Mouse (Mus musculus): ENCODE measurements around the gene Atxn1. TPM values are rescaled to one million over a fixed set of nuclear protein-coding genes. Genes with fewer than 3 reads are reported as not detected.

Gene Atxn1
- total RNA-seq (2015; ENCODE audit: low replicate concordance) (under 0.01 and 2.9 TPM in 2 replicates), total RNA-seq (2017; ENCODE audit: low replicate concordance) (2.2 and 2.4 TPM in 2 replicates)

GRCm38 (mm10) chr13:45964853-45965593 lies at the start of gene Atxn1:
TSS of gene Atxn1 (minus strand) at chr13:45965008.
- ATAC-seq (replicated peaks; ENCODE audit: low FRiP score, poor library complexity, severe bottlenecking): peak; percentile 65

DNA sequence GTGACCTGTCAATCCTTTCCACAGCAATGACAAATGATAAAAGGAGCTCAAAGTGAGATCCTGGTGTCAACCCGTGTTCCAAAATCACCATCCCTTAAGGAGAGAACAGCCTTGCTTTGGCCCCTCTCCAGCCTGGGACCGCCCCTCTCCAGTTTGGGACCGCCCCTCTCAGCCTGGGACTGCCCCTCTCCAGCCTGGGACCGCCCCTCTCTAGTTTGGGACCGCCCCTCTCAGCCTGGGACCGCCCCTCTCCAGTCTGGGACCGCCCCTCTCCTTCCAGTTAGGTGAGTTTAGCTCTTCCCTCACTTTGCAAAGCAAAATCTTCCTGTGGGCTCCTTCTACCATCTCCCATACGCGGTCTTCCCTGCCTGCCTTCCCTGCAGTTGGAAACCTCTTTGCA lies 46.4 kb upstream of the Atxn1 start:
- no peak for ATAC-seq (replicated peaks; ENCODE audit: low FRiP score, poor library complexity, severe bottlenecking)

GRCm38 (mm10) chr13:46010075-46010474 lies 45.3 kb upstream of the Atxn1 start:
- ATAC-seq (replicated peaks; ENCODE audit: low FRiP score, poor library complexity, severe bottlenecking): no peak

DNA sequence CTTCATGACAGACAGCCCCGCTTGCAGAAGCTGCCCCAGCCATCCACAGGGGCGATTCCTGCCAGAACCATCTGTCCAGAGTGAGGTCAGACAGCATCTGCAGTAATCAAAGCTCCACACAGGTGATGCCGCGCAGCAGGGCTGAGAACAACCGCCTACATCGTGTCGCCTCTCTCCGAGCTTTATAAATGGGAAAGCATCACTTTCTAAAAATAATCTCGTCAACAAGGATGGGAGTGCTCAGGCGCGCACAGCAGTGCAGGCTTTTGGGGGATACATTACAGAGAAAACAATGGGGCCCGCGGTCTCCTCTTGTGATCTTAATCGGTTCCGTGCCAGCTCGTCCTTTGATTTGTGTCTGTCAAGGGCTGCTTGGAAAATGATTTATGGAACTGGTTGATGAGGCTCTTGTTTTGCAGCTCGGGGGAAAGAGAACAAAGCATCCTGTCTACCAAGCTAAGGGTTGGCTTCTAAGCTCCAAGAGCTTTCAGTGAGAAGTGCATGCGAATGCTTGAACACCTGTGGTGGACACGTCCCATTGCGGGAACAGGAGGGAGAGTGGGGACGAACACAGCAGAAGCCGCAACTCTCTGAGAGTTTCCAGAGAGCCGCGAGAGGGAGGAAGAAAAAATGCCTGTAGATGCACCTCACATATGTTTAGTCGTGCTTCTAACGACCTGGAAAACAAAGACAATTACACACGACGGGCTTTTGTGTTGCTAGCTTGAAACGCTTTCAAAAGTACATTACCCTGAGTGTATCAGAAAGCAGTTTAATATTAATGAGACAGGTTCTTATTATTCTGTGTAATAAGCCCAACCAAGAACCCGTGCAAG lies 44.2 kb upstream of the Atxn1 start:
- no peak for ATAC-seq (replicated peaks; ENCODE audit: low FRiP score, poor library complexity, severe bottlenecking)

- no peak for ATAC-seq (replicated peaks; ENCODE audit: low FRiP score, poor library complexity, severe bottlenecking)
These were observed 41.6 kb upstream of the Atxn1 start for GRCm38 (mm10) chr13:46006211-46007102.

GRCm38 (mm10) chr13:46005656-46006055 lies 40.8 kb upstream of the Atxn1 start:
- no peak for ATAC-seq (replicated peaks; ENCODE audit: low FRiP score, poor library complexity, severe bottlenecking)

GRCm38 (mm10) chr13:46001356-46001755 lies 36.5 kb upstream of the Atxn1 start:
- no peak for ATAC-seq (replicated peaks; ENCODE audit: low FRiP score, poor library complexity, severe bottlenecking)

DNA sequence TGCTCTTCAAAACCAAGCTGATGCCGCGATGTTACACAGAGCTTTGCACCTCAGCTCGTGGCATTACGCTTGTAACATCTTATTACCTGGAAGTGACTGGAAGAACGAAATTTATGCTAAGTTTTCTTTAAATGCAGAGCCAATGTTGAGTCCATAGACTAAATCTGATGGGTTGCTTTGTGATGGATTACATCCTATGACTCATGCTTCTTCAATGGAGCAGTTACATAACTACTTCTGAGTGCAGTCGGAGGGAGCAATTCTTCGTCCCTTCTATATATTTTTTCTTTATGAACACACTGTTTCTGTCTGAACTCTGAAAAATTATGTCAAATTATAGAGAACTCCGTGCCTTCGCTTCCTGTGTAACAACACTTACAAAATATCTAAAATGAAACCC lies 28.1 kb upstream of the Atxn1 start:
- ATAC-seq (replicated peaks; ENCODE audit: low FRiP score, poor library complexity, severe bottlenecking): no peak

- no peak for ATAC-seq (replicated peaks; ENCODE audit: low FRiP score, poor library complexity, severe bottlenecking)
These were observed 25.7 kb upstream of the Atxn1 start for GRCm38 (mm10) chr13:45990486-45990885.

DNA sequence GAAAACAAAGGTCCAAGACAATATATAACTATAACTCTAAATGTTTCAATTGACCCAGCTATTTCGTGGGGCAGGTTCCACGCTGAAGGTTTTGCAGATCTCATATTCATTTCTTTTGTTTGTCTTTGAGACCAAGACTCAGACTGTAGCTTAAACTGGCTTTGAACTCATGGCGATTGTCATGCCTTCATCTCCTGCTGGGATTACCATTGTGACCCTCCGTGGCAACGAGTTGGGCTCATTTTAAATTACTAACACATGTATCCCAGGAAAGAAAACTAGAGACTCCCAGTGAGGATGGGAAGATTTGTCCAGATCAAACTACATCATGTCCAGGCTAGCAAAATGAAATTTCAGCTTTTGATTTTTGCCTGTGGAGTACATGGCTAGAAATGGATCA lies 14.4 kb upstream of the Atxn1 start:
- ATAC-seq (replicated peaks; ENCODE audit: low FRiP score, poor library complexity, severe bottlenecking): no peak

- no peak for ATAC-seq (replicated peaks; ENCODE audit: low FRiP score, poor library complexity, severe bottlenecking)
These were observed 12.1 kb upstream of the Atxn1 start for GRCm38 (mm10) chr13:45976894-45977293.

DNA sequence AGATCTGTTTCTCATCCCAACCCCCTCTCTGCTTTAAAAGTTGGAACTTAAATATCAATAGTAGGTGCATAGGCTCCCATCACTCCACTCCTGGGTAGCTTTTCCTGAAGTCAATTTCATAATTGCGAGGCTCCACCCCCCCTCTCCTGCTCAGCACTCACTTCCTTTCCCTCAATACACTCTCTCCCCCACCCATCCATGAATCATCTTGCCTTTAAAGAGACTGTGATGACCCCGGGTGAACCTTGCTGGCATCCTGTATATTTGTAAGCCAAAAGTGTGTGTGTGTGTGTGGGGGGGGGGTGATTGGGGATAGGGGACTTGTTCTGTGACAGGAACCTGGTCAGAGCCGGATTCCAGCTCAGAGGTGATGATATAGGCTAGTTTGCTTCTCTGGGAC lies 9.8 kb upstream of the Atxn1 start:
- no peak for ATAC-seq (replicated peaks; ENCODE audit: low FRiP score, poor library complexity, severe bottlenecking)

GRCm38 (mm10) chr13:45973972-45974490 lies 9.2 kb upstream of the Atxn1 start:
- ATAC-seq (replicated peaks; ENCODE audit: low FRiP score, poor library complexity, severe bottlenecking): no peak

GRCm38 (mm10) chr13:45970920-45971536 lies 6.2 kb upstream of the Atxn1 start:
- no peak for ATAC-seq (replicated peaks; ENCODE audit: low FRiP score, poor library complexity, severe bottlenecking)

DNA sequence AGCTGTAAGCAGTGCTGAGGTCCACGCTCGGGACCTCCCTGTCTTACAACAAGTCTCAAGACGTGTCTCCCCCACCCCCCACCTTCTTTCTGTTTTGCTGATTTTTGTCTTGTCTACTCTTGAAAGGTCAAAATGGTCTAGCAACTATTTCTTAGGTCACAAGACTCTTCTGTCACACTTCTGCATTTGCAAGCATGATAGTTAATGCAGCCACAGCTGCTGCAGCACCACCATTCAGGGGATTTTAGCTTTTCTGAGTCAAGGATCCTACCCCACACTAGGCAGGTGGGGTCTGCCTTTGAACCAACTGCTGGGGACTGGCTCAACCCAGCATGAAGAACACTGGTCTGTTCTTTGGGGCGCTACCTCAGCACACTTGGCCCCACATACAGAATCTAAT lies 3.4 kb upstream of the Atxn1 start:
- ATAC-seq (replicated peaks; ENCODE audit: low FRiP score, poor library complexity, severe bottlenecking): no peak

DNA sequence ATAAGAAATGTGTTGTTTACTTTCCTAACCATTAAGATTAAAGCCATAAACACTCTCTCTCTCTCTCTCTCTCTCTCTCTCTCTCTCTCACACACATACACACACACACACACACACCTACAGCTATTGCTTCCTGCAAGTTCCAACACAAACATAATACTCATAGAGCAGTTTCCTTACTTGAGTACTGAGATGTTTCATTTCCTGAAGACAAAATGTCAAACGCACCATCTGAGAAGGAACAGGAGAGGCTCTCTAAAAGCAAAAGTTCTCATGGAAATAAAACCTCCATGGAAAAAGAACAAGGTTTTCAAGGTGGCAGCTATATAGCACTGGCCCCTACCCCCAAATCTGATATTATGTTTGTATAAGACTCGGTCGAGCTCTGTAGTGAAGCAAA lies 2.6 kb upstream of the Atxn1 start:
- ATAC-seq (replicated peaks; ENCODE audit: low FRiP score, poor library complexity, severe bottlenecking): no peak

- no peak for ATAC-seq (replicated peaks; ENCODE audit: low FRiP score, poor library complexity, severe bottlenecking)
These were observed 1.8 kb upstream of the Atxn1 start for GRCm38 (mm10) chr13:45966586-45966985.

DNA sequence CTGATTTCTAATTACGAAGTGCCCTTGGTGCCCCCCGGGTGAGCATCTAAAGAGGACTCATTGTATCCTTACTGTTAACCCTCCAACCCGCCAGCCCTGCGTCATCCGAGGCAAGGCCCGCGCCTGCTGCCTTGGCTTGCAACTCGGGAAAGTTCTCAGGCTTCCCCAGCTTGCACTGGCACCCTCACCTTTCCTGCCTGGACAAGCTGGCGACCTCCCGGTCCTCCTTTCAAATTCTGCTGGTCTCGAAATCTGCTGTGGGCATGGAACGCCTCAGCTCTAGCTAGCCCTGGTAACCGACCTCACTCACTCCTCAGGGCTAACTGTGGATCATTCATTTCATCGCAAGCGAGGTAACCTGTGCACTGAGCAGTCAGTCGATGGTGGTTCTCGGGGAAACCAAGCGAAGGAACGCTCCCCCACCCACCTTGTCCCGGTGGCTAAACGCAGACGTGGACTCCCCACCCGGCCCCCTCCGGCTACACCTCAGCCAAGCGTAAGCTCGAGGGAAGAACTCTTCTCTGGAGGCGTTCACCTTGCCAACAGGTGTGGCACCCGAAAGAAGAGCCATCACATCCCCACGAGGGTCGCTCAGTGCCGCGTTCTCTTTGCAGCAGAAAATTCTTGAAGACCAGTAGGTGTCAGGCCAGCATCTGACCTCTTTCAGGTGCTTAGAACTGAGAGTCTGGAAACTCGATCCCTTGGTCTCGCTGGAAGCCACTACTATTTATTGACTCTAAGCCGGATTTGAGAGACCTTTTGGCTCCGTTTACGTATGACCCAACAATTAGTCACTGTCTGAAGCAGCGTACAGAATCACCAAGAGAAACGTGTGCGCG lies 1.0 kb upstream of the Atxn1 start:
- no peak for ATAC-seq (replicated peaks; ENCODE audit: low FRiP score, poor library complexity, severe bottlenecking)

Data from erythroblast, adult 5-6 weeks (primary cell).